Mouse (Mus musculus): ENCODE results near the gene Serpinb8. TPM values are rescaled to one million over a fixed set of nuclear protein-coding genes. Genes with fewer than 3 reads are reported as not detected.

Gene Serpinb8
- polyA plus RNA-seq, 1 experiment from 2014 or later = 1.5 TPM

DNA sequence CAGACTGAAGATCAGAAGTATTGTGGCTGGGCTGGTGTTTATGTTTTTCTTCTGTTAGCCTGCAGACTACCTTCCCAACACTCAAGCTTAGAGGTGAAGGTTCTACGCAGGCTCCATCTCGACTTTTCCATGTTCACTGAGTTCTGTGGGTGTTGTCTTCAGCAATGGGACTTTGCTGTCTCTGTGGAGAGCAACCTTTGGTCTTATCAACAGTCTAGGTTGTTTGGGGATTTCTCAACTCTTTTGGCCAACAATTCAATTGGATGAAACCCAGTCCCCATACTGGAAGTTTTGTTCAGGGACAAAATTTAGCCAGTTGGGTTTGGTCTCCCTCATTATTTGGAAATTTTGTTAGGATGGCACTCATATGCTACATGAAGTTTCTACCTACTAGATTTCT is 24.3 kb downstream of the Serpinb8 start:
- Histone ChIP-seq H3K9ac (ENCODE audit: low read depth, low read length) (no peak overlapping the region), H3K27me3 (ENCODE audit: control insufficient read depth, insufficient read depth, low read length) (no peaks in the 10 kb centered on the region), H3K4me1 (ENCODE audit: control insufficient read depth, insufficient read depth, low read length) (no peaks in the 10 kb centered on the region), H3K9me3 (replicated peaks; ENCODE audit: control insufficient read depth, low read length) (no peaks in the 10 kb centered on the region), H3K4me2 (no peak overlapping the region), H3K27ac (ENCODE audit: low read depth, low read length) (no peak overlapping the region), H3K4me3 (ENCODE audit: low read depth, low read length) (no peak overlapping the region), H3K36me3 (ENCODE audit: control insufficient read depth, insufficient read depth, low read length) (no peaks in the 10 kb centered on the region)
- ATAC-seq (replicated peaks; ENCODE audit: insufficient number of reproducible peaks, low FRiP score, low TSS enrichment) = no peak
- 88% methylated on average over 2 of the region's 2 CpGs for WGBS (ENCODE audit: insufficient replicate concordance)

DNA sequence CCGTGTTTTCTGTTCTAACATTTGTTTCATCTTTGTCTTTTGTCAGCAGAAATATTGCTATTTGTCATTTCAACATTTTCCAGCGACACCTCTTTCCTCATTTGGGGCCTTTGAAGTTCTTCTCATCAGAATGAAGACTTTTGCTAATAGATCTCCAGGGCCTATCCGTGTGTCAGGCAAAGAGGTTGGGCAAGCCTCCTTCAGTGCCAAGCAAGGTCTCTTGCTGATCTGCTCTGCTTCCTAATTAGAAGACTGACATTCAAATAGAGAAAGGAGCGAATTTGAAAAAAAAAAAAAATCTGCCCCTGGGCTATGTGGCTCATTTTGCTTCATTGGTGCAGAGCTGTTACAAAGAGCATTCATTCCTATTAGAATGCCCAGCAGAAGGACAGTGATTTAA is 32.2 kb downstream of the Serpinb8 start:
- Histone ChIP-seq H3K9ac (ENCODE audit: low read depth, low read length) (no peak overlapping the region), H3K4me1 (ENCODE audit: control insufficient read depth, insufficient read depth, low read length) (no peaks in the 10 kb centered on the region), H3K4me3 (ENCODE audit: low read depth, low read length) (no peak overlapping the region), H3K36me3 (ENCODE audit: control insufficient read depth, insufficient read depth, low read length) (no peaks in the 10 kb centered on the region), H3K9me3 (replicated peaks; ENCODE audit: control insufficient read depth, low read length) (no peaks in the 10 kb centered on the region), H3K27ac (ENCODE audit: low read depth, low read length) (no peak overlapping the region), H3K4me2 (no peak overlapping the region), H3K27me3 (ENCODE audit: control insufficient read depth, insufficient read depth, low read length) (no peaks in the 10 kb centered on the region)
- ATAC-seq (replicated peaks; ENCODE audit: insufficient number of reproducible peaks, low FRiP score, low TSS enrichment) = no peak
- WGBS (ENCODE audit: insufficient replicate concordance) = 69% methylated on average over 4 of the region's 4 CpGs

DNA sequence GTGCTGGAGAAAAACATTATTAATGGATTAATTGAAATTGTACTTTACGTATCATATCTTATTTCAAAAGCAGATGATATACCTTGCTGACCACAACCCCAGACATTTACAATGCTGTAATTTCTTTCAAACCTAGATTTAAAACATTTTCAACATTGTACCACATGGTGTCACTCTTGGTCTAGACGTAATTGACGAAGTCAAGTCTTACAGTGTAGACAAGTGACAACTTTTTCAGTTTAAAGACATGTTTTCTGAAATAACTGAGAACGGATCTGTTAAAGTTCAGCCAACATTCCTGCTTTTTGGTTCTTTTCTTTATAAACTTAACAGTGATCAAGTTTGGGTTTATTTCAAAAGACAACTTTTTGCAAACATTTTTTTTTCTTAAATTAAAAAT is 46.1 kb downstream of the Serpinb8 start:
- Histone ChIP-seq H3K4me1 (ENCODE audit: control insufficient read depth, insufficient read depth, low read length) (no peaks in the 10 kb centered on the region), H3K4me3 (ENCODE audit: low read depth, low read length) (no peak overlapping the region), H3K4me2 (no peak overlapping the region), H3K9me3 (replicated peaks; ENCODE audit: control insufficient read depth, low read length) (no peaks in the 10 kb centered on the region), H3K36me3 (ENCODE audit: control insufficient read depth, insufficient read depth, low read length) (no peaks in the 10 kb centered on the region), H3K9ac (ENCODE audit: low read depth, low read length) (no peak overlapping the region), H3K27me3 (ENCODE audit: control insufficient read depth, insufficient read depth, low read length) (no peaks in the 10 kb centered on the region), H3K27ac (ENCODE audit: low read depth, low read length) (no peak overlapping the region)
- 28% methylated on average over 4 of the region's 4 CpGs for WGBS (ENCODE audit: insufficient replicate concordance)
- no peak for ATAC-seq (replicated peaks; ENCODE audit: insufficient number of reproducible peaks, low FRiP score, low TSS enrichment)

DNA sequence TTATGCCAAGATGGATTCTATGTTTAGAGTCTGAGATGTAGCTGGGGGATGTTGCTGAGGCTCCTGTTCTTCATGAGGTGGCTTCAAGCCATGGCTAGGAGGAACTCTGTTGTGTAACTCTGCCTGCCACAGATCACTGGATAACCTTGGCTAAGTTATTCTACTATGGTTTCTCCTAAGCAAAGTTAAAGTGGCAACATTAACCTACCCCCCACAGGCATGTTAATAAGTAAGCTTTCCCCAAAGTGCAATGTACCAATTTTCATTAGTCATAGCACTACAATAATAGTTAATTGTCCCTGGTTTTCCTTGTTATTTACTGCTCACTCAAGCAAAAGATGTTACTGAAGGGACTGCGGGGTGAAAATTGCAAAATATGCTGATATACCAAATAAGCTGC is 48.2 kb downstream of the Serpinb8 start:
- Histone ChIP-seq H3K9me3 (replicated peaks; ENCODE audit: control insufficient read depth, low read length) (no peaks in the 10 kb centered on the region), H3K27me3 (ENCODE audit: control insufficient read depth, insufficient read depth, low read length) (no peaks in the 10 kb centered on the region), H3K4me2 (no peak overlapping the region), H3K36me3 (ENCODE audit: control insufficient read depth, insufficient read depth, low read length) (no peaks in the 10 kb centered on the region), H3K4me3 (ENCODE audit: low read depth, low read length) (no peak overlapping the region), H3K27ac (ENCODE audit: low read depth, low read length) (no peak overlapping the region), H3K4me1 (ENCODE audit: control insufficient read depth, insufficient read depth, low read length) (no peaks in the 10 kb centered on the region), H3K9ac (ENCODE audit: low read depth, low read length) (no peak overlapping the region)
- 87% methylated on average over 1 of the region's 1 CpGs for WGBS (ENCODE audit: insufficient replicate concordance)
- ATAC-seq (replicated peaks; ENCODE audit: insufficient number of reproducible peaks, low FRiP score, low TSS enrichment) = no peak

DNA sequence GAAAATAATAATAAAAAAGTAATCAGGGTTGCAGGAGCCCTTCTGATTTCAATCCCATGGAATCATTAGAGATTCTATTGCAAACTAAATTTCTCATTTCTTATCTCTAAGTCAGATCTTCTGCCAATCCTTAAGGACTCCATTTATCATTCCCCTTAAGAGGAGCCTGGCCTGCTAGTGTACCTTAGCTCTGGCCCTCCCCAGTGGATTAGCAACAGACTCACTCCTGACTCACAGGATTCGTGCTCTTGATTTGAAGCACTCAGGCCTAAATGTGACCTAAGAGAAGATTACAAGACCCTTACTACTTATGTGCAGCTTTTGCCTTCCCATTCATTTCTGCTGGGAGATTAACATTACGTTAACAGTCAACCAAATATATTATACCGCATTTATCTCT is 48.7 kb downstream of the Serpinb8 start:
- no peak overlapping the region for H3K4me3 ChIP-seq (ENCODE audit: low read depth, low read length)
- H3K27me3 ChIP-seq (ENCODE audit: control insufficient read depth, insufficient read depth, low read length) = no peaks in the 10 kb centered on the region
- no peaks in the 10 kb centered on the region for H3K9me3 ChIP-seq (replicated peaks; ENCODE audit: control insufficient read depth, low read length)
- no peaks in the 10 kb centered on the region for H3K4me1 ChIP-seq (ENCODE audit: control insufficient read depth, insufficient read depth, low read length)
- H3K9ac ChIP-seq (ENCODE audit: low read depth, low read length) = no peak overlapping the region
- no peak overlapping the region for H3K27ac ChIP-seq (ENCODE audit: low read depth, low read length)
- WGBS (ENCODE audit: insufficient replicate concordance) = 80% methylated on average over 3 of the region's 3 CpGs
- no peak overlapping the region for H3K4me2 ChIP-seq
- no peaks in the 10 kb centered on the region for H3K36me3 ChIP-seq (ENCODE audit: control insufficient read depth, insufficient read depth, low read length)
- ATAC-seq (replicated peaks; ENCODE audit: insufficient number of reproducible peaks, low FRiP score, low TSS enrichment) = no peak

DNA sequence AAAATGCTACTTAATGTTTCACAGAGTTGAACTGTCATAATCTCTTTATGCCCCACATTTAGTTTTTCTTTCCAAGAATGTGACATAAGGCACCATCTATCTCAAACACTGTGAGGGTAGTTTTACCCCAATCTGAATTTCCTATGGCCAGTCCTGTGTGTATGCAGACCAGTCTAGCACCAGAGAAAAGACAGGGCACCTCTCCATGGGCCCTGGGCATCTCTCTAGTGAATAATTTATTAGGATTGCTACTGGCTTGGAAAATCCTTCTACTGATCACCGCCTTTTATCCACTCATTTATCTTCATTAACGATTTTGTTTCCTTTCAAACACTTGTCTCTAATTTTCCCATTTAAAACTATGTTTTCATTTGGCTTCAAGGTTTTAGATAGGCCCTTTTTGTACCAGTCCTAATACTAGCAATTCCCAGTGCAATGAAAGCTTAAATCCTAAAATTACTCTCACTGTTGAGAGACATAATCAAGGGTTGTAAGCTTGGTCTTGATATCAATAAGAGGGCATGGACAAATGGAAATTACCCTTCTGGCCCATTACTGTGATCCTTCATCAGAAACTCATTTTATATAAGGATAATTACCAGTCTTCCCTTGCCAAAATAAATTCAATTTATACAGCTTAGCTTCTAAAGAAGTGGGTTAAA is 52.8 kb downstream of the Serpinb8 start:
- Histone ChIP-seq H3K4me3 (ENCODE audit: low read depth, low read length) (no peak overlapping the region), H3K27ac (ENCODE audit: low read depth, low read length) (no peak overlapping the region), H3K27me3 (ENCODE audit: control insufficient read depth, insufficient read depth, low read length) (no peaks in the 10 kb centered on the region), H3K4me2 (no peak overlapping the region), H3K9me3 (replicated peaks; ENCODE audit: control insufficient read depth, low read length) (no peaks in the 10 kb centered on the region), H3K4me1 (ENCODE audit: control insufficient read depth, insufficient read depth, low read length) (no peaks in the 10 kb centered on the region), H3K36me3 (ENCODE audit: control insufficient read depth, insufficient read depth, low read length) (no peaks in the 10 kb centered on the region), H3K9ac (ENCODE audit: low read depth, low read length) (no peak overlapping the region)
- 83% methylated on average over 2 of the region's 2 CpGs for WGBS (ENCODE audit: insufficient replicate concordance)
- ATAC-seq (replicated peaks; ENCODE audit: insufficient number of reproducible peaks, low FRiP score, low TSS enrichment) = no peak

DNA sequence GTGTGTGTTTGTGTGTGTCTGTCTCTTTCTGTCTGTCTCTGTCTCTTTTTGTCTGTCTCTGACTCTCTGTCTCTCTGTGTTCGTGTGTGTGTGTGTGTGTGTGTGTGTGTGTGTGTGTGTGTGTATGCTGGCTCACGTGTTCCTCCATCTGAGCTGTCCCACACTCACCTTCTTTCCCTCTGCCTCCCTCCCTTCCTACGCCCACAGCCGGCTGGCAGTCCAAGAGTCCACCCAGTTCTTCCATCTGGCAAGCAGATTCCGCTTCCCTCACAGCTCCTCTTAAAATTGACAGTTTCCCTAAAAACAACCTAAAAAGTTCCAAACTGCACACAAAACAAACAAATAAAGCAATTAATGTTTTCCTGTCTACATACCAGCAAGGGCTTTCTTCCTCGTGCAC is 55.3 kb downstream of the Serpinb8 start:
- H3K4me1 ChIP-seq (ENCODE audit: control insufficient read depth, insufficient read depth, low read length) = no peaks in the 10 kb centered on the region
- no peak overlapping the region for H3K9ac ChIP-seq (ENCODE audit: low read depth, low read length)
- H3K9me3 ChIP-seq (replicated peaks; ENCODE audit: control insufficient read depth, low read length) = no peaks in the 10 kb centered on the region
- H3K27me3 ChIP-seq (ENCODE audit: control insufficient read depth, insufficient read depth, low read length) = no peaks in the 10 kb centered on the region
- no peak overlapping the region for H3K4me3 ChIP-seq (ENCODE audit: low read depth, low read length)
- no peak overlapping the region for H3K4me2 ChIP-seq
- no peak for ATAC-seq (replicated peaks; ENCODE audit: insufficient number of reproducible peaks, low FRiP score, low TSS enrichment)
- H3K27ac ChIP-seq (ENCODE audit: low read depth, low read length) = no peak overlapping the region
- 62% methylated on average over 6 of the region's 6 CpGs for WGBS (ENCODE audit: insufficient replicate concordance)
- H3K36me3 ChIP-seq (ENCODE audit: control insufficient read depth, insufficient read depth, low read length) = no peaks in the 10 kb centered on the region

DNA sequence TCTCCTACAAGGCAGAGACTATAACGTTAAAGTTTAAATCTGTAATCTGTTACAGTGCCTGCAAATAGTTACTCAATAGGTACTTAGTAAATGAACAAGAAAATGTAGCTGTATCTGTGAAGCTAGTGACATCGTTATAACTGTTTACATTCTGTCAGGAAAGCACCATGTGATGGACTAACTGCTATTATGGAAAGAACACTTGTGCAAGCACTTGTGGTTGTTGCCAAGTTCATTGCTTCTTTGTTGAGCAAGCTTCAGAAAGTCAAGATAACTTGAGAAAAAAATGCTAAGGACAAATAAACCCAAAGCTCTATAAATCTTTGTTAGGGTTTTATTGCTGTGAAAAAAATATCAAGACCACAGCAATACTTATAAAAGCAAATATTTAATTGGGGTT is 67.9 kb downstream of the Serpinb8 start:
- Histone ChIP-seq H3K4me3 (ENCODE audit: low read depth, low read length) (no peak overlapping the region), H3K27me3 (ENCODE audit: control insufficient read depth, insufficient read depth, low read length) (no peaks in the 10 kb centered on the region), H3K4me2 (no peak overlapping the region), H3K36me3 (ENCODE audit: control insufficient read depth, insufficient read depth, low read length) (no peaks in the 10 kb centered on the region), H3K27ac (ENCODE audit: low read depth, low read length) (no peak overlapping the region), H3K9me3 (replicated peaks; ENCODE audit: control insufficient read depth, low read length) (no peaks in the 10 kb centered on the region), H3K4me1 (ENCODE audit: control insufficient read depth, insufficient read depth, low read length) (no peaks in the 10 kb centered on the region), H3K9ac (ENCODE audit: low read depth, low read length) (no peak overlapping the region)
- 73% methylated on average over 2 of the region's 2 CpGs for WGBS (ENCODE audit: insufficient replicate concordance)
- ATAC-seq (replicated peaks; ENCODE audit: insufficient number of reproducible peaks, low FRiP score, low TSS enrichment) = no peak
